Mouse (Mus musculus): Measurements from ENCODE around the gene Ugt1a5. TPM values are rescaled to one million over a fixed set of nuclear protein-coding genes. Genes with fewer than 3 reads are reported as not detected.

Ugt1a5 gene
- total and polyA plus RNA-seq, 2 experiments from 2014 or later = not detected

GRCm38 (mm10) chr1:88213766-88214461, 48.1 kb downstream of the Ugt1a5 start:
- no peak for TF ChIP-seq CTCF (IDR thresholded peaks at IDR 0.05)
- no peak overlapping the region for H3K9ac ChIP-seq (replicated peaks; ENCODE audit: low read length, poor library complexity, severe bottlenecking)
- peaks cover 51% of the 10 kb centered on the region for H3K9me3 ChIP-seq (ENCODE audit: low read length)
- H3K4me3 ChIP-seq (ENCODE audit: low read depth, low read length) = no peak overlapping the region
- ATAC-seq (ENCODE audit: low FRiP score) (peak; percentile 26; the same call in 1 of the 2 replicates), DNase-seq (ENCODE audit: low spot score) (peak; percentile 24)
- H3K4me1 ChIP-seq (ENCODE audit: insufficient read depth, low read length) = no peaks in the 10 kb centered on the region
- H3K36me3 ChIP-seq (ENCODE audit: insufficient read depth, low read length) = no peaks in the 10 kb centered on the region
- H3K4me2 ChIP-seq (ENCODE audit: low read depth, low read length, poor library complexity, severe bottlenecking) = no peak overlapping the region
- no peaks in the 10 kb centered on the region for H3K27me3 ChIP-seq (ENCODE audit: insufficient read depth, low read length)
- no peak overlapping the region for H3K27ac ChIP-seq (ENCODE audit: low read depth, low read length)
- WGBS = 82% methylated on average over 2 of the region's 2 CpGs

- H3K27me3 ChIP-seq (ENCODE audit: insufficient read depth, low read length) = no peaks in the 10 kb centered on the region
- DNase-seq (ENCODE audit: low spot score) (peak; percentile 12), ATAC-seq (ENCODE audit: low FRiP score) (peak; percentile 15)
- no peak overlapping the region for H3K4me2 ChIP-seq (ENCODE audit: low read depth, low read length, poor library complexity, severe bottlenecking)
- no peaks in the 10 kb centered on the region for H3K4me1 ChIP-seq (ENCODE audit: insufficient read depth, low read length)
- no peak for TF ChIP-seq CTCF (IDR thresholded peaks at IDR 0.05)
- H3K4me3 ChIP-seq (ENCODE audit: low read depth, low read length) = no peak overlapping the region
- 78% methylated on average over 2 of the region's 2 CpGs for WGBS
- no peaks in the 10 kb centered on the region for H3K36me3 ChIP-seq (ENCODE audit: insufficient read depth, low read length)
- peaks cover 51% of the 10 kb centered on the region for H3K9me3 ChIP-seq (ENCODE audit: low read length)
- H3K27ac ChIP-seq (ENCODE audit: low read depth, low read length) = no peak overlapping the region
- no peak overlapping the region for H3K9ac ChIP-seq (replicated peaks; ENCODE audit: low read length, poor library complexity, severe bottlenecking)
These were observed 48.7 kb downstream of the Ugt1a5 start for GRCm38 (mm10) chr1:88214462-88214952.

- ATAC-seq (ENCODE audit: low FRiP score) = no peak
- WGBS = 69% methylated on average over 10 of the region's 10 CpGs
- peak; percentile 8 for DNase-seq (ENCODE audit: low spot score)
- no peak overlapping the region for H3K27ac ChIP-seq (ENCODE audit: low read depth, low read length)
- H3K4me1 ChIP-seq (ENCODE audit: insufficient read depth, low read length) = no peaks in the 10 kb centered on the region
- H3K4me3 ChIP-seq (ENCODE audit: low read depth, low read length) = no peak overlapping the region
- no peaks in the 10 kb centered on the region for H3K27me3 ChIP-seq (ENCODE audit: insufficient read depth, low read length)
- H3K9ac ChIP-seq (replicated peaks; ENCODE audit: low read length, poor library complexity, severe bottlenecking) = no peak overlapping the region
- H3K9me3 ChIP-seq (ENCODE audit: low read length) = peaks cover 48% of the 10 kb centered on the region
- H3K4me2 ChIP-seq (ENCODE audit: low read depth, low read length, poor library complexity, severe bottlenecking) = no peak overlapping the region
- H3K36me3 ChIP-seq (ENCODE audit: insufficient read depth, low read length) = no peaks in the 10 kb centered on the region
- TF ChIP-seq CTCF (IDR thresholded peaks at IDR 0.05) = no peak
These were observed 49.9 kb downstream of the Ugt1a5 start for GRCm38 (mm10) chr1:88215466-88216380.

GRCm38 (mm10) chr1:88216551-88216950, 50.7 kb downstream of the Ugt1a5 start:
- H3K4me1 ChIP-seq (ENCODE audit: insufficient read depth, low read length) = no peaks in the 10 kb centered on the region
- H3K27me3 ChIP-seq (ENCODE audit: insufficient read depth, low read length) = no peaks in the 10 kb centered on the region
- no peaks in the 10 kb centered on the region for H3K36me3 ChIP-seq (ENCODE audit: insufficient read depth, low read length)
- peak; percentile 2 for DNase-seq (ENCODE audit: low spot score)
- H3K4me3 ChIP-seq (ENCODE audit: low read depth, low read length) = no peak overlapping the region
- ATAC-seq (ENCODE audit: low FRiP score) = no peak
- H3K27ac ChIP-seq (ENCODE audit: low read depth, low read length) = no peak overlapping the region
- H3K9me3 ChIP-seq (ENCODE audit: low read length) = peaks cover 45% of the 10 kb centered on the region
- no peak for TF ChIP-seq CTCF (IDR thresholded peaks at IDR 0.05)
- 56% methylated on average over 2 of the region's 2 CpGs for WGBS
- no peak overlapping the region for H3K4me2 ChIP-seq (ENCODE audit: low read depth, low read length, poor library complexity, severe bottlenecking)
- H3K9ac ChIP-seq (replicated peaks; ENCODE audit: low read length, poor library complexity, severe bottlenecking) = no peak overlapping the region

- no peaks in the 10 kb centered on the region for H3K4me1 ChIP-seq (ENCODE audit: insufficient read depth, low read length)
- DNase-seq (ENCODE audit: low spot score) (peak; percentile 0), ATAC-seq (ENCODE audit: low FRiP score) (no peak)
- no peak overlapping the region for H3K9ac ChIP-seq (replicated peaks; ENCODE audit: low read length, poor library complexity, severe bottlenecking)
- WGBS = 63% methylated on average over 2 of the region's 2 CpGs
- H3K27ac ChIP-seq (ENCODE audit: low read depth, low read length) = no peak overlapping the region
- H3K9me3 ChIP-seq (ENCODE audit: low read length) = peaks cover 40% of the 10 kb centered on the region
- H3K36me3 ChIP-seq (ENCODE audit: insufficient read depth, low read length) = no peaks in the 10 kb centered on the region
- peak; percentile 27 for TF ChIP-seq CTCF (IDR thresholded peaks at IDR 0.05)
- H3K4me3 ChIP-seq (ENCODE audit: low read depth, low read length) = no peak overlapping the region
- no peaks in the 10 kb centered on the region for H3K27me3 ChIP-seq (ENCODE audit: insufficient read depth, low read length)
- no peak overlapping the region for H3K4me2 ChIP-seq (ENCODE audit: low read depth, low read length, poor library complexity, severe bottlenecking)
These were observed 51.3 kb downstream of the Ugt1a5 start for GRCm38 (mm10) chr1:88217144-88217543.

Measured in midbrain, postnatal 0 days (tissue).